Mouse (Mus musculus) kidney, adult 2 months (tissue): ENCODE results near the gene Slc22a7. TPM values are rescaled to one million over a fixed set of nuclear protein-coding genes. Genes with fewer than 3 reads are reported as not detected.

Experiments used
- DNase-seq: peaks from one replicate; pipeline ENCODE4 v3.0.0; 2021
- H3K27ac ChIP-seq: fragments of 200-500 bp; 2 replicates; pipeline ENCODE4 v1.5.1; 2012; ENCODE audit warnings: low read depth, low read length, control low read depth, inconsistent platforms; ENCODE audit not compliant: insufficient read depth
- H3K27me3 ChIP-seq: fragments of 200-500 bp; replicated peaks from 2 replicates; pipeline ENCODE4 v1.6.1; 2012; ENCODE audit warnings: mild to moderate bottlenecking, moderate library complexity, low read length, inconsistent platforms; ENCODE audit not compliant: control insufficient read depth, insufficient read depth
- H3K36me3 ChIP-seq: fragments of 200-500 bp; 2 replicates; pipeline ENCODE4 v1.6.1; 2012; ENCODE audit warnings: mild to moderate bottlenecking, moderate library complexity, low read length, inconsistent platforms; ENCODE audit not compliant: control insufficient read depth, insufficient read depth
- H3K4me1 ChIP-seq: fragments of 200-500 bp; 2 replicates; pipeline ENCODE4 v1.6.1; 2011; ENCODE audit warnings: low read length; ENCODE audit not compliant: control insufficient read depth, insufficient read depth
- H3K4me3 ChIP-seq: fragments of 200-500 bp; 2 replicates; pipeline ENCODE4 v1.5.1; 2011; ENCODE audit warnings: mild to moderate bottlenecking, low read depth, low read length, control low read depth; ENCODE audit not compliant: insufficient read depth
- CTCF ChIP-seq: fragments of 200-500 bp; conservative IDR thresholded peaks from 2 replicates; pipeline ENCODE4 v1.5.1; 2011; ENCODE audit warnings: low read depth, mild to moderate bottlenecking, control low read depth, low read length, moderate library complexity, mixed read lengths; ENCODE audit not compliant: insufficient read depth, insufficient read length
- POLR2A ChIP-seq: fragments of 200-500 bp; IDR thresholded peaks from one replicate; pipeline ENCODE4 v1.6.1; 2011; ENCODE audit warnings: low read depth, low read length, control low read depth
- WGBS: fragments of 180-500 bp; shearing (Covaris S2); methylation state at CpG from one replicate; pipeline ENCODE4 v1.1.7; 2018; 5-methylcytosine and 5-hydroxymethylcytosine counted together
- polyA plus RNA-seq: library from polyadenylated mRNA; depleted of rRNA; stranded (reverse); fragments of >200 nt; gene quantifications from 2 replicates; pipeline ENCODE4 v1.2.3, GENCODE M21; 2012; rRNA removed

Gene Slc22a7
- 164 and 283 TPM in 2 replicates for polyA plus RNA-seq

DNA sequence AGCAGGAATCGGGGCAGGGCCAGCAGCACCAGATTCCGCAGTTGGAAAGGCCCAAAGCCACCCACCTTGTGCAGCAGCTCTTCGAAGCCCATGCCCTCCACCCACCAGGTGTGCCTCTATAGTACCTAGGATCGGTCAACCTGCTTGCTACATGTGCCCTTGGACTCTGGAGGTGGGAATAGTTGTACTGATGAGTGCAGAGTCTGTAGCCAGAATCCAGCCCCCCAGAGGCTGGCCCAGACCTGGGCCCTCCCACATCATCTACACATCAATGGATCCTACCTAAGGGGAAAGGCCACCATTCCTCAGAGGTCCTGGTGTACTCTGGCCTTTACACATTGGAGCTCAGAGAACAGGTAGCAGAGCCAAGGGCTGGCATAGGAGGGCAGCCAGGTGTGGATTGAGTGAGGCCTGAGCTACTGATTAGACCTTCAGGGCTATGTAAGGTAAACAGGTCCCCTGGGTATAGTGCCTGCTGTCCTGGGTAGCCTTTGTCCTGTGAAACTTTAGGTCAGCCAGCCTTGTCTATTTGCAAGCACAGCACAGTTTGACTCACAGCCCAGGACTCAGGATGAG, at the start of gene Slc22a7:
Gene Slc22a7, minus strand, starts transcription at position 160 of the 576 bp plus-strand sequence.
- H3K27me3 ChIP-seq: no peaks in the 10 kb centered on the region
- H3K27ac ChIP-seq: peak within 1 kb of the TSS; percentile 29; the same call in 1 of the 2 replicates
- H3K4me3 ChIP-seq: peak within 1 kb of the TSS; percentile 2
- 74% methylated on average over 4 of the region's 4 CpGs for WGBS
- TF ChIP-seq CTCF (no peak), POLR2A (no peak)
- H3K4me1 ChIP-seq: no peaks in the 10 kb centered on the region
- peak; percentile 88 for DNase-seq
- no peaks in the 10 kb centered on the region for H3K36me3 ChIP-seq

DNA sequence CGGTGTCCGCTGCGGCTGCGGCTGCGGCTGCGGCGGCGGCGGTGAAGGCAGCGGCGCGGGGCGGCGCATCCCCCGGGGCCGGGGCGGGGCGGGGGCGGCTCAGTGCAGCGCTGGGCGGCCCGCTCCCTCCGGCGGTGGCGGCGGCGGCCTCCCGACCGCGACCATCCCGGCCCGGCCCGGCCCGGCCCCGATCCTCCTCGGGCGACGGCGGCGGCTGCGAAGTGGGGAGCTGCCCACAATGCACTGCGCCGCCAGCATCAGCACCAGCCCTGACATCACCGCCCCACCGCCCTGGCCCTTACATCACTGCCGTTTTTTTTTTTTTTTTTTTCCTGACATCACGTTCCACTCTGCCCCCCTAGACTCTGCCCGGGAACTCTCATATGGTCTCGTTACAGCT, 49.2 kb upstream of the Slc22a7 start, which contains the start of gene Ttbk1:
Gene Ttbk1, minus strand, starts transcription at position 245 of the 400 bp plus-strand sequence.
- DNase-seq: no peak
- no peak within 1 kb of the TSS for H3K27ac ChIP-seq
- 1% methylated on average over 41 of the region's 49 CpGs for WGBS
- no peak within 1 kb of the TSS for H3K4me3 ChIP-seq
- no peaks in the 10 kb centered on the region for H3K36me3 ChIP-seq
- peaks cover 2% of the 10 kb centered on the region; the same call in 1 of the 2 replicates for H3K27me3 ChIP-seq
- H3K4me1 ChIP-seq: no peaks in the 10 kb centered on the region
- TF ChIP-seq CTCF (no peak), POLR2A (no peak)

DNA sequence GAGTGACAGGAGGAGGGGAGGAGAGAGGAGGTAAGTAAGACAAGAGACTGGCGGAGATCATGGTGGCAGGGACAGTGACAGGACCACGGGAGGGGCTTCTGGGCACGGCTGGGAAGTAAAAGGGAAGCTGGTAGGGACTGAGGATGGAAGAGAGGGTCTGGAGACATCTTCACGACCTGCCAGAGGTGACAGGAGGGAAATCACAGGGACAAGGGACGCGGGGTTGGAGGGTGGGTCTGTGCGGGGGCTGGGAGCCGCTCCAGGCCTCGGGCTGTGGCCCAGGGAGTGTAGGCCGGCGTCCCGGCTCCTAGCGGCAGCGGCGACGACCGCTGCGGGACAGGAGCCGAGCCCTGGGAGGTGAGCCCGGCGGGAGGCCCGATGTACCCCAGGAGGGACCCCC, 48.7 kb upstream of the Slc22a7 start:
- Histone ChIP-seq H3K4me3 (no peak overlapping the region), H3K27ac (no peak overlapping the region), H3K36me3 (no peaks in the 10 kb centered on the region), H3K27me3 (peaks cover 2% of the 10 kb centered on the region; the same call in 1 of the 2 replicates), H3K4me1 (no peaks in the 10 kb centered on the region)
- no peak for TF ChIP-seq CTCF
- no peak for TF ChIP-seq POLR2A
- 18% methylated on average over 22 of the region's 22 CpGs for WGBS
- no peak for DNase-seq

DNA sequence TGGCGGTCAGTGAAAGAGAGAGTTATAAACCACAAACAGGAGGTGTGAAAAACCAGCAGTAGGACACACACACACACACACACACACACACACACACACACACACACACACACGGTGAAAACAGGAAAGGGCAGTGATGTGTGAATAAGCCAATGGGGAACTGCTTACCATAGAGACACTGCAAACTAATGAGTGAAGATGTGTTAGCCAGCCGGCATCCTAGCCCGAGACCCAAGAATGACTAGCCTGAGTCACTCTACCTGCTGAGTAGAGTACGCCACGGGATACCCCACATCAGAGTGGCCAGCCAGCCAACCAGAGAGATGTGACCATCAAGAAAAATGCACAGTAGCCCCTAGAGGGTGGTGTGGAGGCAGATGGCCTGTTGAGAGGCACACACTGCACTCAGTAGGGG, 46.2 kb upstream of the Slc22a7 start:
- no peaks in the 10 kb centered on the region for H3K4me1 ChIP-seq
- no peak overlapping the region for H3K4me3 ChIP-seq
- peak; percentile 29 for DNase-seq
- TF ChIP-seq CTCF (peak; percentile 26; the same call in 1 of the 2 replicates), POLR2A (no peak)
- WGBS: 12% methylated on average over 6 of the region's 6 CpGs
- peak overlapping the region; percentile 49; the same call in 1 of the 2 replicates for H3K27ac ChIP-seq
- peaks cover 2% of the 10 kb centered on the region; the same call in 1 of the 2 replicates for H3K27me3 ChIP-seq
- no peaks in the 10 kb centered on the region for H3K36me3 ChIP-seq

DNA sequence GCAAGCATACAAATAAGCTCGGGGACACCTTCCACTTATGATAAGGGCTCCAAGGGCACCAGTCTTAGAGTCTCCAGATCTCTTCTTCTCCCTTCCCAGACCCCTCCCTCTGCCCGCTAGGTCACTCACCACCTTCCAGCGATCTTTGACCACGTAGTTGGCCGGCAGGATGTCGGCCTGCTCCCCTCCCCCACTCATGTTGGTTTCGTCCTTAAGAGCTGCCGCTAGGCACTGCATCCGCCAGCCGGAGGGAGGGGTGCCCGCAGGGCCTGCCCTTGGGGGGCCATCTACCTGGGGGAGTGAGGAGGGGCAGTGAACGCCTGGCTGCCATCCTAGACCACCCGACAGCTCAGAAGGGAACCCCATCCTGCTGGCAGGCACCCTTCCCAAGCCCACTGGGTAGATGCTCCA, 45.8 kb upstream of the Slc22a7 start:
- TF ChIP-seq CTCF (no peak), POLR2A (no peak)
- 2% methylated on average over 13 of the region's 13 CpGs for WGBS
- Histone ChIP-seq H3K27me3 (peaks cover 2% of the 10 kb centered on the region; the same call in 1 of the 2 replicates), H3K4me3 (peak overlapping the region; percentile 53), H3K27ac (peak overlapping the region; percentile 81), H3K4me1 (no peaks in the 10 kb centered on the region), H3K36me3 (no peaks in the 10 kb centered on the region)
- peak; percentile 93 for DNase-seq

DNA sequence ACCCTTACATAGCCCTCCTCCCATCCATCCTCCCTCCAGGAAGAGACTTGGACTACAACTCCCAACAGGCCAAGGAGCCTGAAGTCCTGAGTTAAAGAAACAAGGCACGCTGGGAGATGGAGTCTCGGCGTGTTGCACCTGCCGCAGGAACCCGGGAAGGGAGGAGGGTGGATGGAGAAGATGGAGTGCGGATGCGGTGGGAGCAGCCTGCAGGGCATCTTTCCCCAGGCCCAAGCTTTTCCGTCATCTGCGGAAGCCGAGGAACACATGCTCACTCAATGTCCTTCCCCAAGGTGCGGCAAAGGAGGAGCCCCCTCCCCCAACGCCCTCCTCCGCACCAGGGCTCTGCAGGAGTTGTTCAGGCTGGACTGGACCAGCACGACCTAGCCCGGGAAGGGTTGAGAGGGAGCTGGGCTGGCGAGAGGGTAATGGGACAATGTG, 45.3 kb upstream of the Slc22a7 start:
- Histone ChIP-seq H3K27ac (peak overlapping the region; percentile 81), H3K27me3 (peaks cover 2% of the 10 kb centered on the region; the same call in 1 of the 2 replicates), H3K4me3 (peak overlapping the region; percentile 53), H3K36me3 (no peaks in the 10 kb centered on the region), H3K4me1 (no peaks in the 10 kb centered on the region)
- under 1% methylated on average over 16 of the region's 16 CpGs for WGBS
- TF ChIP-seq CTCF (no peak), POLR2A (no peak)
- DNase-seq: peak; percentile 81

DNA sequence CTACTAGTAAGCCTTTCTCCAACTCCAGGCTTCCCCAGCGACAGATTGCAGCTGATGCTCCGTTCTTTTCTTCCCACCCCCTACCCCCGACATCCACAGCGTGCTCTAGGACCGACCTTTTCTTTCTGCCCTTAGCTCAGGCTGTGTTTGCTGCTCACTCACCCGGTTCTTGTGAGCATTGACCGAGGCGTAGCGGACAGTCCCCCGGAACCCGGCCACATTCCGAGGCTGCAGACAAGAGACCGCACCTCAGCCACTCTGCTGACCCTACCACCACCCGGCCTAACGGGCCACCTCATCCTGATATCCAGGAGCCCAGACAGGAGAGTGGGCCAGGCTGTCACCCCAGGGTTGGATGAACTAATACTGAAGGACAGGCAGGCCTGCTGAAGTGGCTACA, 39.0 kb upstream of the Slc22a7 start:
- TF ChIP-seq CTCF: no peak
- no peak for TF ChIP-seq POLR2A
- Histone ChIP-seq H3K27ac (peak overlapping the region; percentile 57), H3K4me3 (peak overlapping the region; percentile 18; the same call in 1 of the 2 replicates), H3K27me3 (no peaks in the 10 kb centered on the region), H3K36me3 (no peaks in the 10 kb centered on the region), H3K4me1 (no peaks in the 10 kb centered on the region; the same call in 1 of the 2 replicates)
- peak; percentile 57 for DNase-seq
- WGBS: 53% methylated on average over 15 of the region's 15 CpGs
